Mouse (Mus musculus) embryonic facial prominence, embryonic 11.5 days (tissue): ENCODE data around the gene Gm8914. TPM values are rescaled to one million over a fixed set of nuclear protein-coding genes. Genes with fewer than 3 reads are reported as not detected.
"Not testable (repeated sequence)": the region's sequence is repeated elsewhere in the genome, so short reads cannot be mapped to it uniquely, and the experiment has no call there.

Source experiments
- ATAC-seq: fragments of 200-750 bp; cut with Nextera tagmentation; replicated peaks from 2 replicates; pipeline ENCODE4 v1.8.0; 2017; ENCODE audit warnings: low read depth; ENCODE audit not compliant: insufficient number of reproducible peaks, low FRiP score, low TSS enrichment
- DNase-seq: peaks from one replicate; pipeline ENCODE4 v3.0.0-alpha.2; 2015; ENCODE audit warnings: low spot score
- H3K27ac ChIP-seq: fragments of 300-500 bp; sonication (generic); replicated peaks from 2 replicates; pipeline ENCODE4 v1.5.1; 2014; ENCODE audit warnings: mild to moderate bottlenecking, low read depth, low read length, control low read depth
- H3K27me3 ChIP-seq: fragments of 300-500 bp; sonication (generic); 2 replicates; pipeline ENCODE4 v1.6.1; 2014; ENCODE audit warnings: mild to moderate bottlenecking, low read length, moderate library complexity, mixed read lengths; ENCODE audit not compliant: control insufficient read depth, insufficient read depth
- H3K36me3 ChIP-seq: fragments of 300-500 bp; sonication (generic); replicated peaks from 2 replicates; pipeline ENCODE4 v1.6.1; 2014; ENCODE audit warnings: low read depth, mild to moderate bottlenecking, low read length, moderate library complexity, mixed read lengths; ENCODE audit not compliant: control insufficient read depth, insufficient read depth
- H3K4me1 ChIP-seq: fragments of 300-500 bp; sonication (generic); 2 replicates; pipeline ENCODE4 v1.6.1; 2014; ENCODE audit warnings: low read length, mixed read lengths; ENCODE audit not compliant: control insufficient read depth, insufficient read depth
- H3K4me2 ChIP-seq: fragments of 300-500 bp; sonication (generic); 2 replicates; pipeline ENCODE4 v1.6.1; 2014; ENCODE audit warnings: low read depth, mild to moderate bottlenecking, control low read depth, low read length, moderate library complexity
- H3K4me3 ChIP-seq: fragments of 300-500 bp; sonication (generic); 2 replicates; pipeline ENCODE4 v1.5.1; 2014; ENCODE audit warnings: low read depth, low read length, control low read depth
- H3K9ac ChIP-seq: fragments of 300-500 bp; sonication (generic); replicated peaks from 2 replicates; pipeline ENCODE4 v1.6.1; 2014; ENCODE audit warnings: mild to moderate bottlenecking, control low read depth, low read length
- H3K9me3 ChIP-seq: fragments of 300-500 bp; sonication (generic); replicated peaks from 2 replicates; pipeline ENCODE4 v1.6.1; 2016; ENCODE audit warnings: mild to moderate bottlenecking, low read length, inconsistent platforms, mixed read lengths; ENCODE audit not compliant: control insufficient read depth
- WGBS: fragments of 180-500 bp; shearing (Covaris S2); extraction: QIAGEN DNeasy Blood & Tissue Kit; methylation state at CpG from one replicate; pipeline ENCODE4 v1.1.7; 2014; 5-methylcytosine and 5-hydroxymethylcytosine counted together
- polyA plus RNA-seq: library from polyadenylated mRNA; unstranded; fragments of >200 nt; fragmentation: Nextera tagmentation; extraction: Ambion mirVana; gene quantifications from 2 replicates; pipeline ENCODE4 v1.2.1, GENCODE M21; 2014

Gene Gm8914
- not detected in 2 replicates for polyA plus RNA-seq

- not testable (repeated sequence) for DNase-seq, H3K9ac ChIP-seq, H3K4me2 ChIP-seq, H3K27ac ChIP-seq, H3K4me1 ChIP-seq, ATAC-seq, H3K4me3 ChIP-seq, H3K27me3 ChIP-seq, H3K36me3 ChIP-seq, H3K9me3 ChIP-seq
- no CpG with 5 or more reads among the region's 5 CpGs for WGBS
Observed at GRCm38 (mm10) chrX:91479826-91480225, at the start of gene Gm8914. Gm8914 (plus strand) TSS chrX:91480126.

Other genes with a start within 250 kb of the Gm8914 start
- not detected in 2 replicates for gene Mageb2, start 148.4 kb upstream of the Gm8914 start, polyA plus RNA-seq
- not detected in 2 replicates for gene Gm5072, start 87.6 kb upstream of the Gm8914 start, polyA plus RNA-seq
- not detected in 2 replicates for gene 1700084M14Rik, start 95.8 kb downstream of the Gm8914 start, polyA plus RNA-seq
- not detected in 2 replicates for gene Gm14781, start 152.1 kb downstream of the Gm8914 start, polyA plus RNA-seq